Mouse (Mus musculus) adrenal gland, adult 18-20 months (tissue): Measurements from ENCODE around the gene Unc93a. TPM values are rescaled to one million over a fixed set of nuclear protein-coding genes. Genes with fewer than 3 reads are reported as not detected.
"Not testable (repeated sequence)": the region's sequence is repeated elsewhere in the genome, so short reads cannot be mapped to it uniquely, and the experiment has no call there.

ENCODE experiments used
- DNase-seq, 2 experiments: peaks; one replicate each; pipeline ENCODE4 v3.0.0; 2021 to 2022; ENCODE audit warnings: low spot score in 2 of 2
- long read RNA-seq, 2 experiments: library from polyadenylated mRNA; stranded (forward); transcript quantifications; one replicate each; pipeline ENCODE4 v2.0.0; 2021
- total RNA-seq, 2 experiments: library from RNA; stranded (reverse); gene quantifications; 1 replicate in 1 of 2; 2 replicates in 1 of 2; pipeline ENCODE4 v1.2.3; 2021

Gene Unc93a
- total RNA-seq = under 1 TPM in 1 of 2 experiments, not detected in 1; 0.50 TPM
- long read RNA-seq, experiment 1 = 0 reads
- long read RNA-seq, experiment 2, partial matches to known transcripts = 0 of 3 reads
- long read RNA-seq, experiment 2, other reads (novel, unspliced or antisense) = 3 of 3 reads

DNA sequence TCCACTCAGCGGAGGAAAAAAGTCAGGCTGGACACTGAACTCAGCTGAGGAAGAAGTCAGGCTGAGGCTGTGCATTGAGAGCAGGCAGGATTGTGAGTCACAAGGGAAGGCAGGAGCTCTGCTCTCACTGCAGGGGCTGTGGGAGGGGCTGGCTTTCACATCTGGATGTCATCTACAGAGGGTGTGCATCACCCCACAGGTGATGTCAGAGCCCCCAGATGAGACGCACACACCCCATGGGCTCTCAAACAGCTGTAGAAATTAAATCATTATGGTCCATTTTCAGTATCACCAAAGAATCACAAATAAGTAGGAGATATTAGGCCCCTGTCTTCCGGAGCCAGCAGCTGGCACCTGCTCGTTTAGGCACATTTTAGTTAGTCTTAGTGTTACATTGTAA is at the start of gene Unc93a:
Unc93a (minus strand) TSS at position 101 of the 400 bp plus-strand sequence.
- not testable (repeated sequence) for DNase-seq

GRCm38 (mm10) chr17:13180491-13180890 is 48.9 kb upstream of the Unc93a start:
- not testable (repeated sequence) for DNase-seq

- DNase-seq = not testable (repeated sequence)
Measured at GRCm38 (mm10) chr17:13179021-13179420, 47.4 kb upstream of the Unc93a start.

GRCm38 (mm10) chr17:13177796-13178195 is 46.2 kb upstream of the Unc93a start:
- DNase-seq = not testable (repeated sequence)

DNA sequence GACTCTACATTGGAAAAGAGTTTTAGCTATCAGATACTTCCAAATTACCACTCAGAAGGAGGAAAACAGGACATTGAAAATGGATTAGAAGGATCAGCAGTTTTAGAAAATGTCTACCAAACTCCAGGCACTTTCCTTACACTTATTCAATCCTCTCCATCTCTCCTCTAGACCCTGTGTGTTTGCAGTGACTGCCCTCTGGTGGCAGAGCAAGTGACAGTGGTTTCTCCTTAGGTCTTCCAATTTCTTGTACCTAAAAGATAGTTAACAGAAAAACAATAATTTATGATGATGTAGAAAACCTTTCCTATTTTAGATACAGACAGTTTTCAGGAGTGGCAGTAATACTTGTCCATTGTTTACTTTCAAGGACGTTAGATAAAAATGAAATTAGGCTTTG is 44.0 kb upstream of the Unc93a start:
- not testable (repeated sequence) for DNase-seq

DNA sequence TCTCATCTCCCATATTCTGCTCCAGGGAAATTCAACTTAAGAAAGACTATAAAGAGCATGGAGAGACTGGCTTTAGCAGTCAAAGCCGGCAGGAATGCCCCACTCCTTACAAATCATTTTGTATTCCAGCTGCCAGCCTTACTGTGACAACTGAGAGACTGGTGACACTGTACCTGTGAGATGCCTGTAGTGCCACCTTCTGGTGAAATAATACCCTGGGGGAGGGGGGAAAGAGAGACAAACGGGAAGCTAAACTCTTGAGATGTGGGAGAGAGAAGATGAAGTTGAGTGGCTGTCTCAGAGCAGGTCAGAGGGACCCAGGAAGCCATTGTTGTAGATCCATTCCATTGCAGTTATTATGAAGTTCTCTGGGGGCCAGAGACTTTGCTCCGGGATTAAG is 42.4 kb upstream of the Unc93a start:
- DNase-seq = not testable (repeated sequence)

GRCm38 (mm10) chr17:13173578-13173977 is 42.0 kb upstream of the Unc93a start:
- not testable (repeated sequence) for DNase-seq

- not testable (repeated sequence) for DNase-seq
Measured at GRCm38 (mm10) chr17:13146128-13146527, 14.5 kb upstream of the Unc93a start.

DNA sequence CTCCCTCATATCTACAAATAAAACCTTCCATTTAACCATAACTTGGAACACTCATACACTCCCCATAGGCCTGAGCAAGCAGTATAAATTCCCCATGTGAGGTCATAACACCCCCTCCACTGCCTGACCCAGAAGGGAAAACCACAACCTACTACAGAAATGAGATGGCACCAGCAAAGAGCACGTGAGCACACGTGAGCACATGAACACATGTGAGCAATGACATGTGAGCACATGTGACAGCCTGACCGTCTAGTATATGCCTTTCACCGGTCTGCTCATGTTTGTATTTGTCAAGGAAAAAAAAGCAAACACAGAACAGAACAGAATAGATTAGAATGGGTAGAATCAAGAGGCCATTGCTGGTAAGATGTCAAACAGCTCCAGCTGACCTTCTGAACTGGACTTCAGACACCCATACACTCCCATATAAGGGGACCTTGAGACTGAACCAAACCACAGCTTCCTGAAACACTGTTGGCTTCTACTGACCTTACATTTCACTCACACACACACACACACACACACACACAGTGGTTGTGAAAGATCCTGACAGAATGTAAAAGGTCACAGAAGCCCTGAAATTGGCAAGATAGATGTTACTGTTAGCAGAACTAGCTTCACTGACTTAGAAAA is 13.1 kb upstream of the Unc93a start:
- not testable (repeated sequence) for DNase-seq

DNA sequence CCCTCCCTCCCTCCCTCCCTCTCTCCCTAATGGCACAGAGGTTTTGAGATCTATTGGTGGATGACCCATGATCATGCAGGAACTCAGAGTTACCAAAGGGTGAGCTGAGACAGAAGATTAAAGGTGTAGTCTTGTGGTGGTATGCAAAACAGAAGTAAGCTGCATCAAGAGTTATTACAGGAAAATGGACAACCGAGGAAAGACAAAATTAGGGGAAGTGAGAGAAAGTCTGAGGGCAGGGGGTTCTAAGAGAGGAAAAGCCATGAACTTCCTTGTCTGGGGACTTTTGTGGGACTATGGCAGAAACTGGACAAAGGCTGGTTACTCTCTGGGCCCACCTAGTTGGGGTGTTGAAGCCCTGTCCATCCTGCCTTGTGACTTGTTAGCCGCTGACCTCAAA is 11.1 kb upstream of the Unc93a start:
- DNase-seq = not testable (repeated sequence)

- DNase-seq = peak in 1 of 2 experiments; percentile 20
Measured at GRCm38 (mm10) chr17:13135356-13135755, 3.7 kb upstream of the Unc93a start.

DNA sequence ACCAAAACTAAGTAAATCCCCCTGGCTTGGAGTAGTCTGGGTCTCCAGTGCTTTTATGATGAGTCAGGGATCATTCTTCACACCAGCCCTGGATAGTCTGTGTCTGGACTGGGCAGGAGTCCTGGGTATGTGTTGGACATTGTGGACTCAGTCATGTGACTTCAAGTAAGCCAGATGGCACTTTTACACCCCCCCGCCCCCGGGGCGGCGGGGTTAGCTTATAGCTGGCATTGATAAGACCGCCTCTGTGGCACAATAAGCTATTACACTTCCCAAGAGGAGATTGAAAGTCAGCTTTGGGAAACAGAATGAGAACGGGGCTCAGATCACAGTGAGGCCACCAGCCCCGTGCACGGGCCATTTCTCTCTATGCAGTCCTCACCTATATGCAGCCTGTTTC is 742 bp upstream of the Unc93a start:
- DNase-seq = not testable (repeated sequence)

- DNase-seq = not testable (repeated sequence)
Measured at GRCm38 (mm10) chr17:13129737-13130465, 1.7 kb downstream of the Unc93a start.

- not testable (repeated sequence) for DNase-seq
Measured at GRCm38 (mm10) chr17:13129324-13129723, 2.3 kb downstream of the Unc93a start.

DNA sequence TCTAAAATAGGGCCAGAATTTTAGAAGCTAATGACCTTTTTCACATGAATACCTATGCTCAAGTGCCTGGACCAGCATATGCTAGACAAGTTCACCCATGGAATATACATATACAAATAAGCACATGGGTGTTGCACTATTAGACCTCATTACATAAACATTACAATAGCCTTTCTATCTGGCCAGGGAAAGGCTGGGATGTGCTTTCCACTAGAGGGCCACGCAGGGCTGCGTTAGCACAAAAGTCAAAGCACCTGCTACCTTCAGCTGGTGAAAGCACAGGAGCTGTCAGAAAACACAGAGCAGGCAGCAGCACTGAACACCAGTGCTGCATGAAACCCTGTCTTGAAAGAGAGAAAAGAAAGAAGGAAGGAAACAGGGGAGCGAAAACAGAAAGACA is 7.4 kb downstream of the Unc93a start:
- not testable (repeated sequence) for DNase-seq

- not testable (repeated sequence) for DNase-seq
Measured at GRCm38 (mm10) chr17:13123308-13124038, 8.1 kb downstream of the Unc93a start.

GRCm38 (mm10) chr17:13112504-13113291 is 18.9 kb downstream of the Unc93a start:
- not testable (repeated sequence) for DNase-seq

- not testable (repeated sequence) for DNase-seq
Measured at GRCm38 (mm10) chr17:13106563-13106962, 25.0 kb downstream of the Unc93a start.

DNA sequence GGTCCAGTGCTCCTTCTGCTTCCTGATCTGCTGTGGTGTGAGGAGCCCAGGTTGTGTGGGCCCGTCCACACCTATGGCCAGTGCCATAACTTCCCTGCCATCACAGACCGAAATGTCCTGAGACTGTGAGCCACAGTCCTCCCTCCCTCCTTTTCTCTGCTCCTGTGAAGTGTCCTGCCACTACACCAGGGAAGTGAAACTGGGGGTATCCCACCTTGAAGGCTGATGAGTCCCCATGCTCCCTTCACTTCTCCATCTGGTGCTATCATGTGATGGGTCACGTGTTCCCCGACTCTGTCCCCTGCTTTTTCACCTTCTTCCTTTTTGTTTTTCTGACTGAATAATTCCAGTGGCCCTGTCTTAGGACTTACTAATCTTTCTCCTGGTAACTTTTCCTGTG is 38.6 kb downstream of the Unc93a start:
- not testable (repeated sequence) for DNase-seq

DNA sequence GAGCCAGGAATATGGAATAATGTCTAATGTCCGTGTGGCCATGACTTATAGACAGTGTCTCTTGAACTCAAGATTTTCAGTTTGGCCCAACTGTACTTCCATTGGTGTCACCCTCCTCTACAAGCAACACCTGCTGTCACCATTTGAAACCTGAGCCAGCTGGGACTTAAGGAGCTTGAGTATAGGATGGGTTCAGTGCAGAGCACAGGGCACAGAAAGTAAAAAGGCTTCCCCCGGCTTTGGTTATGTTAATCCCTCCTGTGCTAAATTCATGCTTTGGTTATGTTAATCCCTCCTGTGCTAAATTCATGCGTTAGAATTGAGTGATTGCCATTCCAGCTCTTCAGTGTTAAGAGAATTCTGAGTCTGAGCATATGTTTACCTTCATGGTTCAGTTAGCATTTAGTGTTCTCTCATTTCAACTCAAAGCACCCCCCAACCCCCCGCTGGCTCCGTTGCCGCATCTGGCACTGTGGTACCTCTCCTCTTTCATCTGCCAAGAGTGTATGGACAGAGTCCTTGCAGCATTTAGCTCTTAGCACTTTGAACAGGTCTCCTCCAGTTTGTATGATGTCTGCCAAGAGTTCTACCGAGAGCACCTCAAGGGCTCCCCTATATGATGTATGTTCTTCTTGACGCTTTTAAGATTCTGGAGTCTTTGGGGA is 39.4 kb downstream of the Unc93a start:
- not testable (repeated sequence) for DNase-seq
